Mouse (Mus musculus) ES-Bruce4 (cell line): ENCODE measurements around the gene Cdkn2a. TPM values are rescaled to one million over a fixed set of nuclear protein-coding genes. Genes with fewer than 3 reads are reported as not detected.

Source experiments
- H3K27ac ChIP-seq: 2 replicates; pipeline ENCODE4 v1.5.1; 2012; ENCODE audit warnings: low read length, inconsistent platforms; ENCODE audit not compliant: insufficient read depth
- H3K27me3 ChIP-seq: 2 replicates; pipeline ENCODE4 v1.6.1; 2012; ENCODE audit warnings: mild to moderate bottlenecking, low read length, inconsistent platforms; ENCODE audit not compliant: control insufficient read depth, poor library complexity, insufficient read depth, severe bottlenecking
- H3K36me3 ChIP-seq: 2 replicates; pipeline ENCODE4 v1.6.1; 2012; ENCODE audit warnings: inconsistent platforms, mild to moderate bottlenecking, low read length, moderate library complexity; ENCODE audit not compliant: control insufficient read depth, poor library complexity, insufficient read depth, severe bottlenecking
- H3K4me1 ChIP-seq: one replicate; pipeline ENCODE4 v1.8.1; 2011; ENCODE audit warnings: low read length; ENCODE audit not compliant: control insufficient read depth, insufficient read depth
- H3K4me3 ChIP-seq: 2 replicates; pipeline ENCODE4 v1.5.1; 2011; ENCODE audit warnings: low read depth, mild to moderate bottlenecking, low read length
- H3K9ac ChIP-seq: 2 replicates; pipeline ENCODE4 v1.6.1; 2012; ENCODE audit warnings: low read depth, mild to moderate bottlenecking, inconsistent platforms; ENCODE audit not compliant: poor library complexity, severe bottlenecking
- H3K9me3 ChIP-seq: replicated peaks from 2 replicates; pipeline ENCODE4 v1.6.1; 2012; ENCODE audit warnings: mild to moderate bottlenecking, low read length, inconsistent platforms; ENCODE audit not compliant: control insufficient read depth, poor library complexity, insufficient read depth, severe bottlenecking
- CTCF ChIP-seq: IDR thresholded peaks from one replicate; pipeline ENCODE4 v1.8.1; 2011; ENCODE audit warnings: low read depth, low read length
- EP300 ChIP-seq: IDR thresholded peaks from 2 replicates; pipeline ENCODE4 v1.6.1; 2011; ENCODE audit warnings: low read depth, low read length; ENCODE audit not compliant: insufficient read depth
- POLR2A ChIP-seq: IDR thresholded peaks from one replicate; pipeline ENCODE4 v1.8.1; 2011; ENCODE audit warnings: low read length; ENCODE audit not compliant: insufficient read depth
- polyA plus RNA-seq: library from polyadenylated mRNA; stranded (reverse); fragments of >200 nt; gene quantifications from 2 replicates; pipeline ENCODE4 v1.2.4, GENCODE M21; 2011; ENCODE audit warnings: low read depth; ENCODE audit not compliant: missing spikeins, insufficient read depth, insufficient read length

Cdkn2a gene
- polyA plus RNA-seq, 1 experiment, result 16.0 TPM

DNA sequence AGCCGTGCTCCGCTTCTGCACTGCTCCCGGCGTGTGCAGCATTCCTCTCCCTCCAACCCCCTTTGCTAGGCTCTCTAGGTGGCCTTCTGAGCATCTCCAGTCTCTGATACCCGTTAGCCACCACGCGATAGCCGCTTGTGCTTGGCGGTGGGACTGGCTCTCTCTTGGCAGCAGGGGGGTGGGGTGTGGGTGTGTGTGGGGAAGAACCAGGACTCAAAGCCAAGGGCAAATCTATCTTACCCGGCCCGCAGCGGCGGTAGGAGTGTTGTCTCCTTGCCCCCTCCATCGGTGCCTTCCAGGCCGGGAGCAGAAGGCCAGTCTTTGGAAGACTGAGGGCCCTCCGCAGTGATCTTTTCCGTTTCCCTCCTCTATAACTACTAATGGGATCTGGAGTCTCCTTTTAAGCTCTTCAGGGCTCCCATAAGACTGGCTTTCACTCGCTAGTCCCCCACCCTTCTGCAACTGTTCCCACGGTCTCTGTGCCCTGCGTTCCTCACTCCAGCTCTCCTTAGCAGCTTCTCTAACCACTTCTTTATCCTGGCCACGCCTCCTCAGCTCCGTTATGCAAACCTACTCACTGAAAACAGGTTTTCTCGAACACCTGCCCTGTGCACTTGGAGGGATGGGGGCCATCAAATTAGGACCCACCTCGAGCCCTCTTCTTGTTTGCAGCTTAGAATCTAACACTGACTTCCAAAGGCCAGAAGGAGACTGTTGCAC is 19.5 kb downstream of the Cdkn2a start:
- H3K9me3 ChIP-seq, result no peaks in the 10 kb centered on the region
- peaks cover 20% of the 10 kb centered on the region for H3K27me3 ChIP-seq
- no peak overlapping the region for H3K27ac ChIP-seq
- TF ChIP-seq EP300 (no peak), POLR2A (no peak), CTCF (no peak)
- no peak overlapping the region for H3K4me3 ChIP-seq
- no peaks in the 10 kb centered on the region for H3K36me3 ChIP-seq
- no peak overlapping the region for H3K9ac ChIP-seq
- H3K4me1 ChIP-seq, result no peaks in the 10 kb centered on the region

DNA sequence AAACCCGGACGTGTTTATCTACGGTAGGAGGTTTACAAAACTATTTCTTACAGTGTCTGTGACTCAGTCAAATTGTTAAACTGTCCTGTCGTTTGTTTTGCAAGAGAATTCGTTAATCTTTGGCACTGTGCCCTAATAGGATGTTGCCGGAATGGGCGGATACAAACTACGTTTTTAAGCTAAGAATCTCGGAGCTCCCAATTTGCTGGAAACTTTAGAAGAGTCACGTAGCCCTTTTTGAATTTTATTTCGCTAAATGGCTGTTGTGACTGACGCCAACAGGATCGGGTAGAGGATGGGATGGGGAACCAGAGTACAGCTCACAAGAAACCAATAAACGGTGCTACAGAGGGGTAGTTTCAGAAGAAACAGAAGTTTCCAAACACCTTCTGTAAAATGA is 20.4 kb downstream of the Cdkn2a start:
- Histone ChIP-seq H3K4me1 (no peaks in the 10 kb centered on the region), H3K36me3 (no peaks in the 10 kb centered on the region), H3K9ac (no peak overlapping the region), H3K27me3 (peaks cover 19% of the 10 kb centered on the region), H3K27ac (no peak overlapping the region), H3K9me3 (no peaks in the 10 kb centered on the region), H3K4me3 (no peak overlapping the region)
- TF ChIP-seq POLR2A (no peak), EP300 (no peak), CTCF (no peak)

DNA sequence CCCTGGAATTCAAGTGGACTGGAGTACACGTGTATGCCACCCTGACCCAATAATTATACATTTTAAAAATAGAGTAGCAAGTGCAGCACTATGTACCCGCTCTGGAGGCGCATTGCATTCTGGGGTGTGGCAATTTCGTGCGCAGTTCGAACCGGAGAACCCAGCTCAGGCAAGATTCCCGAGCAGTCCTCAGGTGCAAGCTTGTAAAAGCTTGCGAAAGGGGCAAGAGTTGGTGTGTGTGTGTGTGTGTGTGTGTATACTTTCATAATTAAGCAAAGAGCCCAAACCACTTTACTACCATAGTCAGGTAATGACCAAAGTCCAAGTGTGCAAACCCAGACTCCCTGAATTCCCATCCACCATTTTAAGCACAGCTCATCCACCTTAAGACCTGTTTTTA is 20.9 kb downstream of the Cdkn2a start:
- Histone ChIP-seq H3K36me3 (no peaks in the 10 kb centered on the region), H3K9ac (no peak overlapping the region), H3K4me1 (no peaks in the 10 kb centered on the region), H3K4me3 (peak overlapping the region; percentile 53), H3K27me3 (peaks cover 19% of the 10 kb centered on the region), H3K27ac (no peak overlapping the region), H3K9me3 (no peaks in the 10 kb centered on the region)
- TF ChIP-seq EP300, result no peak
- no peak for TF ChIP-seq POLR2A
- TF ChIP-seq CTCF, result no peak

DNA sequence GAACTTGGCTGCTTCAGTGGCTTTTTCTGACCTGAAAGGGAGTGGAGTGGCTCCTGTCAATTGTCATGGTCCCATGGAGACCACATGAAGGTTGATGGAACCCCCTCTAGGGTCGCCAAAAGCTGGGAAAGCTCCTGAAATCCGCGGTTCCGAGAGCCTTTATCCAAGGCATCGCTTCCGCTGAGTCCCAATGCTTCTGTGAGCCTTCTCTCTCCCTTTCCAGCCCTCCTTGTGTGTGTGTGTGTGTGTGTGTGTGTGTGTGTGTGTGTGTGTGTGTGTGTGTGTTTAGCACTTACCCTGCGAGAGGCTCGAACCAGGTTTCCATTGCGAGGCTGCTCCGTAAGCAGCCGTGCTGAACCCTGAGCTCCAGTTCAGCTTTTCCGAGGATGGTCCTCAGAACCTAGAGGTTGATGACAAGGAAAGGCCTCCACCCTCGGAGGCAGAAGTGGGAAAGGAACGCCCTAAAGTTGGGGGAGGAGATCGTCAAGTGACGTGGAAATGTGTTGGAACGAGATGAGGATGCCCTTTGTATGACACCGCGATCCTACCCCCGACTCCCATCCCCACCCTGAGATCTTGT is 21.4 kb downstream of the Cdkn2a start:
- Histone ChIP-seq H3K27ac (no peak overlapping the region), H3K9ac (no peak overlapping the region), H3K4me1 (no peaks in the 10 kb centered on the region), H3K36me3 (no peaks in the 10 kb centered on the region), H3K27me3 (peaks cover 19% of the 10 kb centered on the region), H3K9me3 (no peaks in the 10 kb centered on the region), H3K4me3 (peak overlapping the region; percentile 53)
- TF ChIP-seq CTCF (no peak), POLR2A (no peak), EP300 (no peak)

DNA sequence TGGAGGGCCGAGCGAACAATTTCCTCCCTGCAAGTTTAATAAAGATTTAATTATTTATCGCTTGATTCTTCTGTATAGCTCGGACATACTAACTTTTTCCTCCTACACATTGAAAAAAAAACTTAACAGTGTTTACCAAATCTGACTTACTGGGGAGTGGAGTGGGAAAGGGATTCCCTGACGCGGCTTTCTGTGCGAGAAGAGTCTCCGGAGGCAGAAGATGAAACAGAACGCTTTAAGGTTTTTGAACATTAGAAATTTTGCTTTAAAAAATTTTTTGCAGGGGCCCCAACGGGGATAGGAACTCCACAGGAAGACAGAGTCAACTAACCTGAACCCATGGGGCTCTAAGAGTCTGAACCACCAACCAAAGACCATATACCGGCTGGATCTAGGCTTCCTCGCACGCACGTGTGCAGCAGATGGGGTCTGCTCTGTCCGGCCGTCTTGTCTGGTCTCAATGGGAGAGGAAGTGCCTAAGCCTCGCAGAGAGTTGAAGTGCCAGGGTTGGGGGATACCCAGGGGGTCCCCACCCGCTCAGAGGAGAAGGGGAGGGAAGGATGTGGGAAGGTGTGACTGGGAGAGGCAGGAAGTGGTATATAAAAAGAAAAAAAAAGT is 22.2 kb downstream of the Cdkn2a start:
- H3K27ac ChIP-seq, result no peak overlapping the region
- H3K4me1 ChIP-seq, result no peaks in the 10 kb centered on the region
- no peaks in the 10 kb centered on the region for H3K36me3 ChIP-seq
- H3K27me3 ChIP-seq, result peaks cover 17% of the 10 kb centered on the region
- no peak overlapping the region for H3K9ac ChIP-seq
- TF ChIP-seq POLR2A (no peak), EP300 (no peak), CTCF (no peak)
- H3K4me3 ChIP-seq, result no peak overlapping the region
- H3K9me3 ChIP-seq, result no peaks in the 10 kb centered on the region

DNA sequence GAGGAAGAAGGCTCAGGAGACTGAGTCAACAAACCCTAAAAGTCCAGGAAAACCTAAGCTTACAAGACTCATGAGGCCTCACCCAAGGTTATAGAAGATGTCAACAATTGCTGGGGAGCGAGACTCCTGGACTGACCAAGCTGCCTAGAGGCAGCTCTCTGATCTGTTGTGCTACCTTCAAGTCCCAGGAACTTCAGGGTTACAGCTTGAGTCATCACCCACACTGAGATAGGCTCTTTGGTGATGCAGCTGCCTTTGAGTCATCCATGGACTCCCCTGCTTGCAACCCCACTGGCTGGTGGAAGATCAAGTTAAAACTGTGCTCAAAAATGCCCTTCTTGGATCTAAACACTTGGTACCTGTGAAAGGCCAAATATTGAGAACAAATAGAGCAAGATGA is 36.7 kb downstream of the Cdkn2a start:
- Histone ChIP-seq H3K4me1 (no peaks in the 10 kb centered on the region), H3K4me3 (no peak overlapping the region), H3K9ac (no peak overlapping the region), H3K36me3 (no peaks in the 10 kb centered on the region), H3K9me3 (no peaks in the 10 kb centered on the region), H3K27ac (no peak overlapping the region), H3K27me3 (no peaks in the 10 kb centered on the region)
- TF ChIP-seq POLR2A (no peak), CTCF (no peak), EP300 (no peak)
